Mouse (Mus musculus) heart, postnatal 0 days (tissue): ENCODE data around the gene Efhd2. TPM values are rescaled to one million over a fixed set of nuclear protein-coding genes. Genes with fewer than 3 reads are reported as not detected.
A peak's percentile ranks its signal among the peaks of the same experiment; 100 is the strongest.

Experiments used
- ATAC-seq: fragments of 200-750 bp; cut with Nextera tagmentation; 2 replicates; pipeline ENCODE4 v1.8.0; 2017; ENCODE audit warnings: low read depth, moderate number of reproducible peaks, moderate library complexity; ENCODE audit not compliant: insufficient read depth
- DNase-seq: peaks from one replicate; pipeline ENCODE4 v3.0.0-alpha.2; 2016; ENCODE audit warnings: low spot score
- H3K27ac ChIP-seq: fragments of 300-500 bp; sonication (generic); 2 replicates; pipeline ENCODE4 v1.5.1; 2014; ENCODE audit warnings: low read depth, mild to moderate bottlenecking
- H3K27me3 ChIP-seq: fragments of 300-500 bp; sonication (generic); 2 replicates; pipeline ENCODE4 v1.6.1; 2014; ENCODE audit warnings: low read length, mixed read lengths; ENCODE audit not compliant: control insufficient read depth, insufficient read depth
- H3K36me3 ChIP-seq: fragments of 300-500 bp; sonication (generic); replicated peaks from 2 replicates; pipeline ENCODE4 v1.6.1; 2014; ENCODE audit warnings: low read length, mixed read lengths; ENCODE audit not compliant: control insufficient read depth, insufficient read depth
- H3K4me1 ChIP-seq: fragments of 300-500 bp; sonication (generic); 2 replicates; pipeline ENCODE4 v1.6.1; 2014; ENCODE audit warnings: antibody characterized with exemption; ENCODE audit not compliant: control insufficient read depth, insufficient read depth
- H3K4me2 ChIP-seq: fragments of 300-500 bp; sonication (generic); 2 replicates; pipeline ENCODE4 v1.6.1; 2014; ENCODE audit warnings: low read depth, mild to moderate bottlenecking, low read length, moderate library complexity
- H3K4me3 ChIP-seq: fragments of 300-500 bp; sonication (generic); 2 replicates; pipeline ENCODE4 v1.5.1; 2014; ENCODE audit warnings: low read depth, low read length
- H3K9ac ChIP-seq: fragments of 300-500 bp; sonication (generic); replicated peaks from 2 replicates; pipeline ENCODE4 v1.6.1; 2014; ENCODE audit warnings: low read depth, low read length, mixed read lengths
- H3K9me3 ChIP-seq: fragments of 300-500 bp; sonication (generic); replicated peaks from 2 replicates; pipeline ENCODE4 v1.6.1; 2016; ENCODE audit warnings: low read length; ENCODE audit not compliant: control insufficient read depth
- CTCF ChIP-seq: IDR thresholded peaks from 2 replicates; pipeline ENCODE4 v1.5.1; 2016; ENCODE audit warnings: antibody characterized with exemption, control low read depth, low read depth
- EP300 ChIP-seq: IDR thresholded peaks from 2 replicates; pipeline ENCODE4 v1.6.1; 2016; ENCODE audit warnings: antibody characterized with exemption, low read depth
- WGBS: fragments of 180-500 bp; shearing (Covaris S2); extraction: QIAGEN DNeasy Blood & Tissue Kit; methylation state at CpG from one replicate; pipeline ENCODE4 v1.1.7; 2014; 5-methylcytosine and 5-hydroxymethylcytosine counted together
- polyA plus RNA-seq: library from polyadenylated mRNA; unstranded; fragments of >200 nt; fragmentation: Nextera tagmentation; extraction: Ambion mirVana; gene quantifications from 2 replicates; pipeline ENCODE4 v1.2.1, GENCODE M21; 2015
- total RNA-seq: library from RNA; depleted of rRNA; stranded (reverse); fragments of >200 nt; gene quantifications from 2 replicates; pipeline ENCODE4 v1.2.3, GENCODE M21; 2014; ENCODE audit warnings: low replicate concordance

The Efhd2 gene
- total and polyA plus RNA-seq, 2 experiments from 2014 or later = 42.9 to 56.9 TPM

DNA sequence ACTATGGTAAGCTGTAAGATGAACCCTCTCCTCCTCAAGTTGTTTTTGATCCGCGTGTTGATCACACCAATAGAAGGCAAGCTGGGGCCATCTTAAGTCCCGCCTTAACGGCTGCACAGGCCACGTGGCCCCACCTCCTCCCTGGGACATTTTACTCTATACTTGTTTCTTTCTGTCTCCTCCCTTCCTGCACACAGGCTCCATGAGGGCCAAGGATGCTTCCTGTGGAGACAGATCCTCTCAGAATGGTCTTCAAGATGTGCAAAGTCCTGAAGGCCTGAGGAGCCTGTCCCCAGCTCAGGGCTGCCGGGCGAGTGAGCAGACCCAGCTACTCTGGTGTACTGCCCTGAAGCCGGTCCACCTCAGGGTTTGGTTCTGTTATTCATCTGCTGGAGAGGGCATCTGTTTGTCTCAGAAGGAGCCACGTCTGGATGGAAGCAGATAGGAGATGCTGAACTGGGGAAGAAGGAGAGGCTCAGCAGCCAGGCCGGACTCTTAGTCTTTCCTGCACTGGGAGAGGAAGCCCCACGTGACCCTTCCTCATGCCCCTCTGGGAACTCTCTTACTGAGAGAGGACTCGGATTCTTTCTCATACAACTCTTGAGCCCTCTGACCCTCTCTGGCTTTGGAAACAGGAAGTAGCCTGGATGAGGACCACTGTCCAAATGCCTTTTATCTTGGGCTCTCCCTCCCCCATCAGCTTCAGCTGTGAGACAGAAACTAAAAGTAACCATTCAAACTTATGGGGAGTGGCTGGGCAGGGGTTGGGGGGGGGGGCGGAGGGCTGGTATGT is 38.7 kb upstream of the Efhd2 start:
- H3K4me1 ChIP-seq = 0 out of 2 replicates have a peak, but pooled peaks cover 8% of the 10 kb centered on the region
- TF ChIP-seq EP300 (no peak), CTCF (no peak)
- WGBS = 61% methylated on average over 13 of the region's 13 CpGs
- no peak overlapping the region for H3K4me3 ChIP-seq
- no peak overlapping the region for H3K4me2 ChIP-seq
- no peak overlapping the region for H3K9ac ChIP-seq
- no peaks in the 10 kb centered on the region for H3K36me3 ChIP-seq
- ATAC-seq = peak; percentile 42
- DNase-seq = peak; percentile 48
- no peaks in the 10 kb centered on the region for H3K9me3 ChIP-seq
- H3K27me3 ChIP-seq = no peaks in the 10 kb centered on the region
- H3K27ac ChIP-seq = peak overlapping the region; percentile 39

DNA sequence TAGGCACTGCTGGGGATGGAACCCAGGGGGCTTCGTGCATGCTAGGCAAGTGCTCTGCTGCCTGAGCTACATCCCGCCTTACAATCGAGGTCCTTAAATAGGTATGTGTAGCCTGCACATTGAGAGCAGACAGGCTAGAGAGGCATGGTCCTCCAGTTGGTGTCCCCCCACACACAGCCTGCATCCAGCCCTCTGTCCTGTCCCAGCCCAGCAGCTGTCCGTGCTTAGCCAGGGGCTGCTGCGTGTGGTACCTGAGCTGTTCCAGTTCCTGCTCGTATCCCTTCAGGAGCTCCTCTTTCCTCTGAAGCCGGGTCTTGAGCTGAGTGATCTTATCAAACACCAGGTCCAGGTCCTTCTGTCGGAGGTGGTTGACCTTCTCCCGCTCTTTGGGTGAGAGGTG is 30.0 kb upstream of the Efhd2 start:
- WGBS = 53% methylated on average over 9 of the region's 9 CpGs
- no peak for DNase-seq
- Histone ChIP-seq H3K4me3 (no peak overlapping the region), H3K9ac (no peak overlapping the region), H3K9me3 (no peaks in the 10 kb centered on the region), H3K4me2 (no peak overlapping the region), H3K27me3 (0 out of 2 replicates have a peak, but pooled peaks cover 4% of the 10 kb centered on the region), H3K4me1 (peaks cover 9% of the 10 kb centered on the region; the same call in 1 of the 2 replicates), H3K27ac (no peak overlapping the region), H3K36me3 (no peaks in the 10 kb centered on the region)
- TF ChIP-seq EP300 (no peak), CTCF (no peak)
- ATAC-seq = no peak

DNA sequence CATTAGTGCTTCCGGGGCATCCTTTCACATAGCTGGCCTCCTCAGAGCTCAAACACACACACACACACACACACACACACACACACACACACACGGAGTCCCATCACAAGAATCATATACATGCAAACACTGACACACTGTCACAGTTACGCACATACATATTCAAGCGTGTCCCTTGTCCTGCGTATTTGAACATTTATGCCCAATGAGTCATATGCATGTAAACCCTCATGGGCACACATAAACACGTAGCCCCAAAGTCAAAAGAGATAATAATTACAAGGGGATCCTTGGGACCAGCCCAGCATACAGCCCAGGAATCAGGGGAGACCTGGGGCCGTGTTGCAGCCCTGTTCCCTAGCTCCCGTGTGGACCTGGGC is 27.7 kb upstream of the Efhd2 start:
- Histone ChIP-seq H3K36me3 (no peaks in the 10 kb centered on the region), H3K4me2 (no peak overlapping the region), H3K27ac (no peak overlapping the region), H3K9ac (no peak overlapping the region), H3K4me3 (no peak overlapping the region), H3K27me3 (0 out of 2 replicates have a peak, but pooled peaks cover 4% of the 10 kb centered on the region), H3K4me1 (peaks cover 11% of the 10 kb centered on the region; the same call in 1 of the 2 replicates), H3K9me3 (no peaks in the 10 kb centered on the region)
- 85% methylated on average over 8 of the region's 8 CpGs for WGBS
- DNase-seq = no peak
- ATAC-seq = no peak
- TF ChIP-seq EP300 (no peak), CTCF (no peak)

- H3K4me3 ChIP-seq = no peak overlapping the region
- TF ChIP-seq CTCF = no peak
- TF ChIP-seq EP300 = no peak
- ATAC-seq (no peak), DNase-seq (no peak)
- no peak overlapping the region for H3K27ac ChIP-seq
- 0 out of 2 replicates have a peak, but pooled peaks cover 4% of the 10 kb centered on the region for H3K27me3 ChIP-seq
- H3K9ac ChIP-seq = no peak overlapping the region
- 72% methylated on average over 17 of the region's 17 CpGs for WGBS
- H3K4me1 ChIP-seq = peaks cover 11% of the 10 kb centered on the region; the same call in 1 of the 2 replicates
- no peaks in the 10 kb centered on the region for H3K9me3 ChIP-seq
- no peak overlapping the region for H3K4me2 ChIP-seq
- no peaks in the 10 kb centered on the region for H3K36me3 ChIP-seq
Measured at GRCm38 (mm10) chr4:141901711-141902478, 27.2 kb upstream of the Efhd2 start.

DNA sequence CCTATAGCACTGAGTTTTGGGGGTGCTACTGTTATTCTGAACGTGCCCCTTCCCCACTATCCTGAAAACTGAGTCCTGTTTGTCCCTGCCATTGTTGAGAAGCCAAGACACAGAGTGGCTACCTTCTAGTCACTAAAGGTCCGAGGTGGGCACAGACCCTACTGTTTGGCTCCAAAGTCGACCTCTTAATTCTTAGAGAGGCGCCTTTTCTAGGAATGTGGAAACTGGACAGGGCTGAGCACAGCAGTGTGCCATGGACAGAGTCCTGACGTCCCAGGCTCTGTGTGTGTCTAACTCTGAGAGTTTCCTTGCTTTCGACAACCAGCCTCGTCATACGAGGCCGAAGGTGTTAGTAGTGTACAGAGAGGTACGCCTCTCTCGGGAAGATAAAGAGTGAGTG is 25.7 kb upstream of the Efhd2 start:
- Histone ChIP-seq H3K9ac (no peak overlapping the region), H3K4me1 (peaks cover 11% of the 10 kb centered on the region; the same call in 1 of the 2 replicates), H3K9me3 (no peaks in the 10 kb centered on the region), H3K27ac (no peak overlapping the region; the same call in 1 of the 2 replicates), H3K27me3 (0 out of 2 replicates have a peak, but pooled peaks cover 4% of the 10 kb centered on the region), H3K36me3 (no peaks in the 10 kb centered on the region), H3K4me2 (no peak overlapping the region), H3K4me3 (no peak overlapping the region)
- 52% methylated on average over 11 of the region's 11 CpGs for WGBS
- DNase-seq (no peak), ATAC-seq (no peak; the same call in 1 of the 2 replicates)
- TF ChIP-seq EP300 = no peak
- no peak for TF ChIP-seq CTCF
